Mouse (Mus musculus) embryonic facial prominence, embryonic 15.5 days (tissue): ENCODE results near the gene Tspan5. TPM values are rescaled to one million over a fixed set of nuclear protein-coding genes. Genes with fewer than 3 reads are reported as not detected.

ENCODE experiments used
- ATAC-seq: fragments of 200-750 bp; cut with Nextera tagmentation; 2 replicates; pipeline ENCODE4 v1.8.0; 2017; ENCODE audit warnings: low read depth, moderate TSS enrichment; ENCODE audit not compliant: insufficient number of reproducible peaks, low FRiP score, low TSS enrichment
- H3K27ac ChIP-seq: fragments of 300-500 bp; sonication (generic); replicated peaks from 2 replicates; pipeline ENCODE4 v1.5.1; 2015; ENCODE audit warnings: mild to moderate bottlenecking, inconsistent platforms
- H3K27me3 ChIP-seq: fragments of 300-500 bp; sonication (generic); 2 replicates; pipeline ENCODE4 v1.6.1; 2015; ENCODE audit warnings: inconsistent platforms
- H3K36me3 ChIP-seq: fragments of 300-500 bp; sonication (generic); 2 replicates; pipeline ENCODE4 v1.6.1; 2015; ENCODE audit warnings: mild to moderate bottlenecking, inconsistent platforms
- H3K4me1 ChIP-seq: fragments of 300-500 bp; sonication (generic); 2 replicates; pipeline ENCODE4 v1.6.1; 2015; ENCODE audit warnings: inconsistent platforms
- H3K4me2 ChIP-seq: fragments of 300-500 bp; sonication (generic); replicated peaks from 2 replicates; pipeline ENCODE4 v1.6.1; 2015; ENCODE audit warnings: mild to moderate bottlenecking, inconsistent platforms
- H3K4me3 ChIP-seq: fragments of 300-500 bp; sonication (generic); replicated peaks from 2 replicates; pipeline ENCODE4 v1.5.1; 2015; ENCODE audit warnings: mild to moderate bottlenecking, inconsistent platforms
- H3K9ac ChIP-seq: fragments of 300-500 bp; sonication (generic); 2 replicates; pipeline ENCODE4 v1.6.1; 2015; ENCODE audit warnings: inconsistent platforms
- H3K9me3 ChIP-seq: fragments of 300-500 bp; sonication (generic); replicated peaks from 2 replicates; pipeline ENCODE4 v1.6.1; 2016; ENCODE audit warnings: inconsistent platforms
- WGBS: fragments of 180-500 bp; shearing (Covaris S2); methylation state at CpG from one replicate; pipeline ENCODE4 v1.1.7; 2015; 5-methylcytosine and 5-hydroxymethylcytosine counted together
- polyA plus RNA-seq: library from polyadenylated mRNA; unstranded; fragments of >200 nt; fragmentation: Nextera tagmentation; extraction: Ambion mirVana; gene quantifications from 2 replicates; pipeline ENCODE4 v1.2.1, GENCODE M21; 2015

Gene Tspan5
- polyA plus RNA-seq, 1 experiment from 2014 or later = 42.7 TPM

DNA sequence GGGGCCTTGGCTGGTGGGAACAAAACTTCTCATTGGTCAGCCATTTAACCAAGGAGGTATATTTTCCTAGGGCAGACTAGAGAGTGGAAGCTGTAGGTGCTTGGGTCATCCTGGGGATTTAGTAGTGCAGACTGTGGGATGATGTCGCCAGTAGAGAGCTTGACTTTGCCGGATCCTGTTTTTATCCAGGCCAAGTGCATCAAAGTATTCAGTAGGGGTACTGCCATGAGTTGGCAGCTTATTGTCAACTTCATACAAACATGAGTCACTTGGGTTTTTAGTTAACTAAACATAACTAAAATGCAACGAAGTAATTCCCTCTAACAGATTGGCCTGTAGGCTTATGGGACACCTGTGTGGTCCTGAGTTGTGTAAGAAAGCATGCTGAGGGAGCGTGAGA, 174.6 kb downstream of the Tspan5 start:
- H3K27ac ChIP-seq = no peak overlapping the region
- no peaks in the 10 kb centered on the region for H3K27me3 ChIP-seq
- H3K4me1 ChIP-seq = peaks cover 3% of the 10 kb centered on the region; the same call in 1 of the 2 replicates
- H3K9ac ChIP-seq = no peak overlapping the region
- H3K36me3 ChIP-seq = no peaks in the 10 kb centered on the region
- no peaks in the 10 kb centered on the region for H3K9me3 ChIP-seq
- no peak overlapping the region for H3K4me3 ChIP-seq
- no peak for ATAC-seq
- 83% methylated on average over 4 of the region's 4 CpGs for WGBS
- H3K4me2 ChIP-seq = no peak overlapping the region

- Histone ChIP-seq H3K4me2 (no peak overlapping the region), H3K4me1 (peaks cover 3% of the 10 kb centered on the region; the same call in 1 of the 2 replicates), H3K9me3 (no peaks in the 10 kb centered on the region), H3K9ac (no peak overlapping the region), H3K27me3 (no peaks in the 10 kb centered on the region), H3K27ac (no peak overlapping the region), H3K4me3 (no peak overlapping the region), H3K36me3 (no peaks in the 10 kb centered on the region)
- WGBS = 71% methylated on average over 4 of the region's 4 CpGs
- ATAC-seq = no peak
Measured at GRCm38 (mm10) chr3:138917016-138917415, 175.0 kb downstream of the Tspan5 start.

DNA sequence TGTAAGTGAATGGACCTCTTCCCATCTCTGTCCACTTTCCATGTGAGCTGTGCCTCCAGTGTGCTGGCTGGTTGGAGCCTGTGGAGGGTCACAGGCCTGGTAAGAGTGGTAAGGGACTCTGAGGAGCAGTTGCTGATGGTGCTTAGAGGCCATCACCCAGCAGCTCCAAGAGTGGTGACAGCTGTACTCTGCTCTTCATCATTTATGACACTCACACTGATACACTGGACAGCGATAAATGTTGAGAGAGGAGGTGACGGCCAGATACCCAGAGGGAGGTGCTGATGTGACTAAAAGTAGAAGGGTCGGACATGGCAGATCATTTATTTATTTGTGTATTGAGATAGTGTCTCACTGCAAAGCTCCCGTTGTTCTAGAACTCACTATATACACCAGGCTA, 176.2 kb downstream of the Tspan5 start:
- 95% methylated on average over 4 of the region's 4 CpGs for WGBS
- no peak overlapping the region for H3K4me2 ChIP-seq
- H3K9me3 ChIP-seq = no peaks in the 10 kb centered on the region
- H3K36me3 ChIP-seq = no peaks in the 10 kb centered on the region
- no peak overlapping the region for H3K9ac ChIP-seq
- no peak for ATAC-seq
- peaks cover 3% of the 10 kb centered on the region; the same call in 1 of the 2 replicates for H3K4me1 ChIP-seq
- no peak overlapping the region for H3K27ac ChIP-seq
- H3K4me3 ChIP-seq = no peak overlapping the region
- no peaks in the 10 kb centered on the region for H3K27me3 ChIP-seq

DNA sequence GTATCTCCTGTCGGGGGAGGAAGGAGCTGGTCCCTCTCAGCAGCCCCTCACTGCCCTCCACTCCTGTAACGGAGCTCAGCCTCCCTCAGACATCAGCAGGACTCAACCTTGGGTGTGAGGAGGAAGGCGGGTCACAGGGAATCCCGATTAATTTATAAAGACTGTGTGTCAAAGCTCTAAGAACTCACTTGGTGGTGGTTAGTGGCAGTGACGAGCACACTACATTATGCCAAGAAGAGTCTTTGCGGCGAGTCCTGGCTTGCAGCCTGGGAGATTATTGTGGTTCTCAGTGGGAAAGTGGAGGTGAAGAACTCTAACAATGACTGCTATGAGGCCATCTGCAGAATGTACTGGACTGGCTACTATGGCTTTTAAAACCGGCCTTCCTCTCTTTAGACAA, 184.2 kb downstream of the Tspan5 start:
- Histone ChIP-seq H3K27me3 (no peaks in the 10 kb centered on the region), H3K27ac (no peak overlapping the region), H3K4me1 (0 out of 2 replicates have a peak, but pooled peaks cover 4% of the 10 kb centered on the region), H3K4me3 (no peak overlapping the region), H3K36me3 (peaks cover 35% of the 10 kb centered on the region), H3K4me2 (no peak overlapping the region), H3K9ac (no peak overlapping the region), H3K9me3 (no peaks in the 10 kb centered on the region)
- WGBS = 75% methylated on average over 8 of the region's 8 CpGs
- no peak for ATAC-seq

DNA sequence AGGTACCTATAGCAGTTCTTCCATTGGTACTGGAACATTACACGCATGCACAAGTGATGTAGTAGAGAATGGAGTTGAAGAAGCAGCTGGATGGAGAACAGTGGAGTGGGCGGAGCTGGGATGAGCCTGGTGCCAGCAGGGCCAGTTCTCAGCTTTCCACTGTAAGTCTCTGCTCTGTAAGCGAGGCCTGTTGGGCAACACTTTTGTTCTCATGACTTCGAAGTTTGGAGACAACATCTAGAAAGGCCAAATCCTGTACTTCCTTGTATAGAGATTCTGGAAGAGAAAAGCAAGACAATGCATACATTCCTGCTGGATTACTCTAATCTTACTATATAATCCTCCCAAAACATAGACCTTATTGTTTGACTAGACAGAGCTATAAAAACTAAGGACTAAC, 185.4 kb downstream of the Tspan5 start:
- peaks cover 35% of the 10 kb centered on the region for H3K36me3 ChIP-seq
- 89% methylated on average over 4 of the region's 4 CpGs for WGBS

GRCm38 (mm10) chr3:138936780-138937179, 194.8 kb downstream of the Tspan5 start:
- H3K4me3 ChIP-seq = no peak overlapping the region
- 78% methylated on average over 8 of the region's 8 CpGs for WGBS
- no peak overlapping the region for H3K4me2 ChIP-seq
- H3K9me3 ChIP-seq = no peaks in the 10 kb centered on the region
- H3K9ac ChIP-seq = no peak overlapping the region
- peaks cover 44% of the 10 kb centered on the region for H3K36me3 ChIP-seq
- no peaks in the 10 kb centered on the region for H3K27me3 ChIP-seq
- ATAC-seq = no peak
- H3K27ac ChIP-seq = no peak overlapping the region
- no peaks in the 10 kb centered on the region for H3K4me1 ChIP-seq

More for the DNA sequence above, 185.4 kb downstream of the Tspan5 start:
- Histone ChIP-seq H3K27ac (no peak overlapping the region), H3K27me3 (no peaks in the 10 kb centered on the region), H3K4me2 (no peak overlapping the region), H3K9ac (no peak overlapping the region), H3K4me1 (0 out of 2 replicates have a peak, but pooled peaks cover 4% of the 10 kb centered on the region), H3K4me3 (no peak overlapping the region), H3K9me3 (no peaks in the 10 kb centered on the region)
- ATAC-seq = no peak

DNA sequence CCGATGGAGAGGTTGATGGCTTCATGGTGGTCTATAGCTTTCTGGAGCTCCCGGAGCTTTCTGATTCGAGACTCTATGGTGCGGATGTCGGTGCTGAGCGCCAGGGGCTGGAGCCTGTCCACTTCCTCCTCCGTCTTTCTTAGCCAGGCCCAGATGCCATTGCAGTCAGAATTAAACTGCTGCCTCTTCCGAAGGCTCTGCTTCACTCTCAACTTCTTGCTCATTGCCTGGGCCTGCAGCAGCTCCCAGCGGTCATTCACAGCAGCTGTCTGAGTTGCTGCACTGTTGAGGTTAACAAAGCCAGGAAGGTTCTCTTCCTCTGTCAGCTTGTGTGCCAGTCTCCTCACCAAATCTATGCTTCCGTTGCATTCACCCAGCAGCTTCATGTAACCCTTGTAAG, 195.2 kb downstream of the Tspan5 start:
- WGBS = 94% methylated on average over 10 of the region's 10 CpGs
- Histone ChIP-seq H3K4me1 (no peaks in the 10 kb centered on the region), H3K4me2 (no peak overlapping the region), H3K4me3 (no peak overlapping the region), H3K27ac (no peak overlapping the region), H3K27me3 (no peaks in the 10 kb centered on the region), H3K9me3 (no peaks in the 10 kb centered on the region), H3K9ac (no peak overlapping the region), H3K36me3 (peaks cover 44% of the 10 kb centered on the region)
- no peak for ATAC-seq

- no peak overlapping the region for H3K4me3 ChIP-seq
- peaks cover 45% of the 10 kb centered on the region for H3K36me3 ChIP-seq
- ATAC-seq = no peak
- no peaks in the 10 kb centered on the region for H3K9me3 ChIP-seq
- H3K27me3 ChIP-seq = no peaks in the 10 kb centered on the region
- no peak overlapping the region for H3K27ac ChIP-seq
- H3K4me1 ChIP-seq = no peaks in the 10 kb centered on the region
- H3K4me2 ChIP-seq = no peak overlapping the region
- WGBS = 40% methylated on average over 9 of the region's 9 CpGs
- H3K9ac ChIP-seq = no peak overlapping the region
Measured at GRCm38 (mm10) chr3:138941604-138942003, 199.6 kb downstream of the Tspan5 start.

- no peak overlapping the region for H3K4me3 ChIP-seq
- no peak for ATAC-seq
- H3K4me2 ChIP-seq = no peak overlapping the region
- H3K9ac ChIP-seq = no peak overlapping the region
- no peaks in the 10 kb centered on the region for H3K4me1 ChIP-seq
- no peaks in the 10 kb centered on the region for H3K9me3 ChIP-seq
- no peak overlapping the region for H3K27ac ChIP-seq
- WGBS = 95% methylated on average over 3 of the region's 3 CpGs
- H3K27me3 ChIP-seq = no peaks in the 10 kb centered on the region
- H3K36me3 ChIP-seq = peaks cover 18% of the 10 kb centered on the region
Measured at GRCm38 (mm10) chr3:138945516-138945915, 203.5 kb downstream of the Tspan5 start.

DNA sequence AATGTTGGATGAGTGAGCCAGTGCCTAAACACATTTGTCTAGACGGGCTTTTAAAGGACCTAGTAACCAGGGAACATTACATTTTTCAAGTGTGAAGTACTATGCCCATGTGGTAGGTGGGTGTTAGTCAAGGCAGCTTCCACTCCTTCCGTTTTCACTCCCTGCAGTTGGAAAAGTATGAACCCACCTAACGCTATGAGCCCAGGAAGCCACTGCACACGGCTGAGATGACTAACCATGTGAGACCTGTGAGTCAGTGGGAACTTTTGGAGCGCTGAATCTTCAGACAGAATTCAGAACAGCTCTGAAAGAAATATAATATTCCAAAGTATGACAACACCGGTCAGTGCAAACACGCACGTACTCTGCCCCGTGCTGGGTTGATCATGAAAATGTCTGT, 207.1 kb downstream of the Tspan5 start:
- no peak for ATAC-seq
- WGBS = 92% methylated on average over 9 of the region's 9 CpGs
- no peak overlapping the region for H3K9ac ChIP-seq
- no peak overlapping the region for H3K4me2 ChIP-seq
- no peaks in the 10 kb centered on the region for H3K4me1 ChIP-seq
- no peak overlapping the region for H3K27ac ChIP-seq
- no peaks in the 10 kb centered on the region for H3K9me3 ChIP-seq
- H3K27me3 ChIP-seq = no peaks in the 10 kb centered on the region
- H3K4me3 ChIP-seq = no peak overlapping the region
- H3K36me3 ChIP-seq = peaks cover 30% of the 10 kb centered on the region

DNA sequence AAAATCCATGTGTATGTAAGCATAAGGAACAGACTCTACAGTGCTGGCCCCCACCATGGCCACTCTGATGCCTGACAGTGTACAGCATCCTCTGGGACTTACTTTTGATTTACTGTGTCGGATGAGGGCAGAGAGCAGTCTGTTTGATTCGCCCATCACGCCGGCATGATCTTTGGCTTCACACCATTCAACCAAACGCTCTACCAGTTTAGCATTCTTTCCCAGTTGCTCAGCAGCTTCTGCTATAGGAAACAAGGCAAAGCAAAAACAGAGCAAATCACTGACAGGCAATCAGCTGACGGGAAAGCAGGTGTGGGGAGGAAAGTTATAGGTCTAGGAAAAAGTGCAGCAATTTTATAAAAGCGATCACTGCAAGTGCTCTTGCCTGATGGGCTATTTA, 213.2 kb downstream of the Tspan5 start:
- peaks cover 42% of the 10 kb centered on the region for H3K36me3 ChIP-seq
- H3K9ac ChIP-seq = no peak overlapping the region
- H3K4me1 ChIP-seq = no peaks in the 10 kb centered on the region
- no peak overlapping the region for H3K4me2 ChIP-seq
- no peak overlapping the region for H3K4me3 ChIP-seq
- H3K27me3 ChIP-seq = no peaks in the 10 kb centered on the region
- H3K9me3 ChIP-seq = no peaks in the 10 kb centered on the region
- WGBS = 94% methylated on average over 7 of the region's 7 CpGs
- ATAC-seq = no peak
- no peak overlapping the region for H3K27ac ChIP-seq
